Mouse (Mus musculus) central nervous system, embryonic 14 days (tissue): ENCODE results near the gene Bet1l. TPM values are rescaled to one million over a fixed set of nuclear protein-coding genes. Genes with fewer than 3 reads are reported as not detected.

Experiments
- polyA plus RNA-seq: library from polyadenylated mRNA; depleted of rRNA; stranded (reverse); fragments of >200 nt; gene quantifications from 2 replicates; pipeline ENCODE4 v1.2.3, GENCODE M21; 2012; rRNA removed

Gene Bet1l
- 29.4 and 35.4 TPM in 2 replicates for polyA plus RNA-seq

DNA sequence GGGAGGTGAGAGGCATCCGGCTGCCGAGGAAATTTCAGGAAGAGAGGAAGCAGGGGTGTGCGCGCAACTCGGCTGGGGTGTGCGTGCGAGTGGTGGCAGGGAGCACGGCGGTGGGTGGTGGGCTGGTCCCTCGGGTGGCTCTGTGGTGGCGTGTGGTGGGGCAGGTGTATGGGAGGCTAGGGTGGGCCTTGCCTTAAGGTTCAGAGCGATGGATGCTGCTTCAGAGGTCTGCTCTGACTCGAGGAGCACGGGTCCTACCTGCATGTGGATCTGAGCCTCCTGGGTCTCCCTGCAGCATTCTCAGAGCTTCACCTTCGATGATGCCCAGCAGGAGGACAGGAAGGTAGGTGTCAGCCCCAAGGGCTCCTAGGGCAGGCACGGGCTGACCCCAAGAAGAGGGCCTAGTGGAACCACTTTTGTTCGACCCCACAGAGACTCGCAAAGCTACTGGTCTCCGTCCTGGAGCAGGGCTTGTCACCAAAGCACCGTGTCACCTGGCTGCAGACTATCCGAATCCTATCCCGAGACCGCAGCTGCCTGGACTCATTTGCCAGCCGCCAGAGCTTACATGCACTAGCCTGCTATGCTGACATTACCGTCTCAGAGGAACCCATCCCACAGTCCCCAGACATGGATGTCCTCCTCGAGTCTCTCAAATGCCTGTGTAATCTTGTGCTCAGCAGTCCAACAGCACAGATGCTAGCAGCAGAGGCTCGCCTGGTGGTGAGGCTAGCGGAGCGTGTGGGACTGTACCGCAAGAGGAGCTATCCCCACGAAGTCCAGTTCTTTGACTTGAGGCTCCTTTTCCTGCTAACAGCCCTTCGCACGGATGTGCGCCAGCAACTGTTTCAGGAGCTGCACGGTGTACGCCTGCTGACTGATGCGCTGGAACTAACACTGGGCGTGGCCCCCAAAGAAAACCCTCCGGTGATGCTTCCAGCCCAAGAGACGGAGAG is at the start of gene Bet1l:
Gene Bet1l (minus strand): TSS at position 28 of the 956 bp plus-strand sequence.

DNA sequence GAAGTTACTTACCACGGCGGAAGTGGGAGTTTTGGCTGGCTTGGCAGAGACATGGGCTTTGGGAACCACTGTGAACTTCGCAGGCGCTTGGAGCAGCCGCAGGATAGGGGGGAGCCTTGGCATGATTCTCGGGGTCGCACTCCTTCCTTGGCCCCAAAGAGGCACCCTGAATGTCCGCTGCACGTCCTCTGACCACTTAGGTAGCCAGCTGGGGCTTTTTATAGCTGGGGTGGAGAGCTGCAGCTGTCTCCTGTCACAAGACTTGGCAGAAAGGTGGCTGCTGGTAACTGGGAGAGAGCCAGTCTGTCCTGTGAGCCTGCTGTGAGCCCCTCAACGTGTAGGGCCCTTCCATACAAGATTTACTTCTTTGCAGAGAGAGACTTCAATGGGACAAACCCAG is 42.8 kb upstream of the Bet1l start, which contains the start of gene Cox8b:
Gene Cox8b (minus strand): TSS at position 227 of the 400 bp plus-strand sequence.

DNA sequence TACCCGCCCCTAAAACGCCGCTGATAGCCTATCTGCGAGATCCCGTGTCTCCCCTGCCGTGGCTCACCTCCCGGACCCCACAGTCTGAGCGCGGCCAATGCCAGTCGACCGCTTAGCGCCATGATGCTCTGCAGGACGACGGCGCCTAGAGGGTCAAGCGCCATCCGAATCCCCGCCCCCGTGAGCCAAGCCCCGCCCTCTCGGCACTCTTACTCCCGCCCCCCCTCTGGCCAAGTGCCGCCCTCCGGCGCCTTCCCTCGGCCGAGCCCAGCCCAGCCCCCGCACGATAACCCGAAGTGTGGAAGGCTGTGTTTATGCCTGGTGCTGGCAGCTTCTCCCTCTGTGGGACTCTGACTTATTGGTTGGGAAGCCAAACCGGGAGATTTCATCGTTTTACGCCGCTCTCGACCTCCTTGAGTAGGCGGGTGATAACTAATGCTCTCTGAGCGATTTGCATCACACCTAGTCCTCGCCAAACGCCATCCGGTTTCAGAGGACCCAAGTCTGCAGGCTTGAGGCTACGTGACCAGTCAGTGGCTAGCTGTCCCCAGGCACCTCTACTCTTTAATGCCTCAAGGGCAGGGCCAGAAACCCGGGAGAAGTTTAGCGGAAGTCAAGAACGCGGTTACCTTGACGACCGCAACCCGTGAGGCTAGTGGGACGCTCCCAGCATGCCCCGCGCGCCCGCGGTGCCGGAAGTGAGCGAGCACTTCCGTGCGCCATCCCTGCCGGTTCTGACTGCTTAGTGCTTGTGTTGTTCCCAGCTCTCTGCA is 24.5 kb upstream of the Bet1l start, which contains the start of the genes Psmd13 and Sirt3:
Gene Psmd13 (plus strand): TSS at position 273 of the 773 bp plus-strand sequence.
Gene Sirt3 (minus strand): TSS at position 614 of the 773 bp plus-strand sequence.

DNA sequence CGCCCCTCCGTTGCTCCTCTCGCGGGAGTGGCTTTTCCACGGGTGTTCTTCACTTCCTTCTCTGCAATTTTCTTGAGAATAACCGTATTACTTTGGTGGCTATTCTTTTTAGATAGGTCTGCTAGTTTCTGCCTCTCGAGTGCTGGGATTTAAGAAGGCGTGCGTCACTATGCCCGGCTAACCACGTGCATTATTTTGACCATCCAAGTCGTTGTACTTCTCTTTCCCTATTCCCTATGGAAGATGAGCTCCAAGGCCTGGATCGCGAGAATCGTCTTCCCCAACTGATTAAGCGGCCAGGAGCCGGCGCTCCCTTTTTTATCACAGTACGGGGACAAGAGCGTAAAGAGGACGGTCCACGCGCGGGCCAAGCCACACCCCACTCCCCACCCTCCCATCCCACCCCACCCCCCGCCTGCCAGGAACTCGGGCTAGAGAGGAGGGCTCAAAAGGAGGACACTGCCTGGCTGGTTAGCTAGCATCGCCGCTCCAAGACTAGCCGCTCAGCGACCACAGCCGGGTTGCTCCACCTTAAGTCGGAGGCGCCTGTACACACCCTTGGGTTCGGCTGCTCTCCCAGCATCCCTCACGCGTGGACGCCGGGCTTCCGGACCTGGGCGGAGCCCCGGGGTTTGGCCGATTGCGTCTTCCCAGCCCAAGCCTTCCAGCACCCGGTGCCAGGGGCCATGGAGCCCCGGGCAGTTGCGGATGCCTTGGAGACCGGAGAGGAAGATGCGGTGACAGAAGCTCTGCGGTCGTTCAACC is 410 bp downstream of the Bet1l start, which contains the start of gene Ric8a:
Gene Ric8a (plus strand): TSS at position 173 of the 765 bp plus-strand sequence.

DNA sequence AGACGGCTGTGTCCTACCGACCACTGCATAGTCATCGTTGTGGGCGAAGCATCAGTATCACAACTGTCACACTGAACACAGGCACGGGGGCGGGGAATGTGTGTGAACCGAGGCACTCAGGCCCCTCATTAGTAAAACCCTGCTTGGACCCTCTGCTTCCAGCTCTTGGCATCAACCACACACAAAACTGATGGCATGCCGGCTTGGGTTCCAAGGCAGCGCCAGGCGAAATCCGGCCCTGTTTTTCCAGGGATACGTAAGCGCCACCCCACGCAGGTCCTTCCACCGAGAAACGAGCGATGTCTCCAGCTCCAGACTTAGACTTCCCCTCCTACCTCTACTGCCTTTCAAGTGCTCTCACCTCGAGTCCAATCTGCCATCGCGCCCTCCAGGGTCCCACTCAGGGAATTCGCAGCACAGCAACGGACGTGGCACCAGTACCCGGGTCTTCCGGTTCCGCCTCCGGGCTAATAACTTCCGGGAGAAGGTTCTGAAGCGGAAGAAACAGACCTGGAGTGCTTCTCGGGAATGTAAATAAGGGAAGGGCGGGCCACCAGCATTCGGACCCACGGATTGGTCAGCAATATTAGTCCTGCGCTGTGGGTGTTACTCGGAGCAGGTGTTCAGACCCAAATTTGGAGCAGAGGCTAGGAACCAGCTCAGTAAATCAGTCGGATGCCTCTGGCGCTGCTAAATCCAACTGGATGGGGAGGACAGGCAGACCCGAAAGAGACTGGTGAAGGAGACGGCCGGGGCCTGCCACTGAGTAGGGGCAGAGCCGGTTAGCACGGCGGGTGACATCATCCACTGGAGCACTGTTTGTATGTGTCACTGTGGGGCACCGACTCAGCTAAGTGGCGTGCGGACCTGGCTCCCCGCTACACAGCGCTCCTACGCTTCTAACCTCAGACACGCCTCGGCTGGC is 1.3 kb downstream of the Bet1l start, which contains the start of gene Gm45785:
Gene Gm45785 (minus strand): TSS at position 472 of the 925 bp plus-strand sequence.

DNA sequence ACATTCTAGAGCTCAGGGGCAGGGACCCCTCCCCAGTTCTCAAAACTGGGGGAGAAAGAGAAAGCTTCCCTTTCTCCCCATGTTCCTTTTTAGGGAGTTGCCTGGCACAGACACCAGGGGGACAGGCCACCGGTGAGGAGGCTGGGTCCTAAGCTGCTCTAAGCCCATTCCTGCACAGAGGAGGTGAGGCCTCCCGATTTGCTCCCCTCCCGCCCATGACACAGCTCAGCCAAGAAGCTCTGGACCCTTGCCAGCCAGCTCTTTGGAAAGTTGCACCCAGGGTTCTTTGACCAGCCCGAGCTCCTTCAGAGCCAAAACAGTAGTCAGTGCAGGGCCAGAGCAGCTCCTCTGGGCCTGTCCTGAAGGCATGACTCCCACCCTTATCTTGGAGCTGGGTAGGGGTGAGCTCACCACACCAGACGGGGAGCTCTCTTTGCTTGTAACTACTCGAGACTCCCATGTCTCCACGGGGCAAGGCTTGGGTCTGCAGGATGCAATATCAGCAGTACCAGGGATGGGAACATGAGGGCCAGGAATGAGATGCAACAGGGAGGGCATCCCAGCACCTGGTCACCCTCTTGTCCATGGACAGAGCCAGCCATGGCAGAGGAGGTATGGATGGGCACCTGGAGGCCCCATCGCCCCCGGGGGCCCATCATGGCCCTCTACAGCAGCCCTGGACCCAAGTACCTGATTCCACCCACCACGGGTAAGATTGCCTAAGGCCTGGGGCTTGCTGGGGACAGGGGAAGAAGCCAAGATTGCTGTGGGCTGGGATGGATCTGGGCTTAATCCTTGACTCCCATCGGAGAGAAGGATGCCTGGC is 9.4 kb downstream of the Bet1l start, which contains the start of gene Odf3:
Gene Odf3 (plus strand): TSS at position 51 of the 826 bp plus-strand sequence.

DNA sequence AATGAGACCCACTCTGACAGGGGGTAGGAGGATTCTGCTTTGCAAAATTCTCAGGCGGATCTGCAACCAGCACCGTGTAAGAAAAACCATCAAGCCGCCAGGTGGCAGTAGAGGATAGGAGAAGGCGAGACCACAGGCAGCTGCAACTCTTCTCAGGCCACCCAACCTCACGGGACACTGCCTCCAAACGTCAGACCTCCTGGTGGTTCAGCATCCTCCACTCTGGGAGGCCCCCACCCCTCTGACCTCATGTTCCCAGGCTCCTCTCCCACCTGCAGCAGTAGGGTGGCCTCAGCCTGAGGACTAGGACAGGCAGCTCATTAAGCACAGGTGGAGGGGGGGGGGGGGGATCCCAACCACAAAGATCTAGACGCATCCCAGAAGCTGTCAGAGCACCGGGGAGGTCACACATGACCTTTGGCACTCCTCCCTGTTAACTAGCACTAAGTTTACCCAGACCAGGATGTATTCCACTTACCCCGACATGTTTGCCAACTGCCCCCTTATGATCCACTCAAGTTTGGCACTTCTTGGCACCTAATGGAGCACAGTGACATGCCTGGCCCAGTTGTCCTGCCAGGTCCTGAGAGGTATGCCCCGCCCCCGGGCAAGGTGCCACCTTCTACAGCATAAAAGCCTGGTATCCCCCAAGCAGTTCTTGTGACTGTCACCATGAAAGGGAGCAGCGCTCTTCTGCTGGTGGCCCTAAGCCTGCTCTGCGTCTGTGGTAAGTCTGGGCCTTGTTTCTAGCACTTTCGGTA is 12.3 kb downstream of the Bet1l start, which contains the start of gene Scgb1c1:
Gene Scgb1c1 (plus strand): TSS at position 643 of the 761 bp plus-strand sequence.

DNA sequence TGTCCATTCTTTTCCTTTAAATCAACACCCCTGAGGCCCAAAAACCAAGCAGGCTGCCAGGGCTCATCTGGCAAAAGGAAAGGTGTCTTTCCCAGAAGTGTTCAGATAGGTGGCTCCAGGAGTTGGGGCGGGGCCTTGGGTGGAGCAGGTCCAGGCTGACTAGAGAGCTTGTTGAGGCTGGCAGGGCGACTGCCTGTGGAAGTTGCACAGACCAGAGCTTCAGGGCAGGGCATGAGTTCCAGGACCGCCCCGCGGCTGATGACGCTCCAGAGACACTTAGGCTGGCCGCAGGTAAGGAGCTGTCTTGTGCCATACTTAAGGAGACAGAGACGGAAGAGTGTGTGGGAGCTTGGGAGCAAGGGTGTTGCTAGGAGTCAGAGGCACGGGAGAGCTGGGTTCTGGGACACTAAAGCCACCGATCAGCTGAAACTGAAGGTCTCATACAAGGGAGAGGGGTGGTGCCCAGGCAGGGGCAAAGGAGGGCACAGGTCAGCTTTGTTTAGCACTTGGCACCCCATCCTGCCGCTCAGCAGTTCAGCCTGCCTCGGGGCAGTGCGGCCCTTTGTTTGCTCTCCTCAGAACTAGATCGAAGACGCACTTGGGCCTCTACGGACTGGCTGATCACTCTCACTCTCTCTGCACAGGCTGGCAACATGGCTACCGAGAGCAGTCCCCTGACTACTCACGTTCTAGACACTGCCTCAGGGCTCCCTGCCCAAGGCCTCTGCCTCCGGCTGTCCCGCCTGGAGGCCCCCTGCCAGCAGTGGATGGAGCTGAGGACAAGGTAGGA is 22.2 kb downstream of the Bet1l start, which contains the start of gene Urah:
Gene Urah (plus strand): TSS at position 51 of the 790 bp plus-strand sequence.

DNA sequence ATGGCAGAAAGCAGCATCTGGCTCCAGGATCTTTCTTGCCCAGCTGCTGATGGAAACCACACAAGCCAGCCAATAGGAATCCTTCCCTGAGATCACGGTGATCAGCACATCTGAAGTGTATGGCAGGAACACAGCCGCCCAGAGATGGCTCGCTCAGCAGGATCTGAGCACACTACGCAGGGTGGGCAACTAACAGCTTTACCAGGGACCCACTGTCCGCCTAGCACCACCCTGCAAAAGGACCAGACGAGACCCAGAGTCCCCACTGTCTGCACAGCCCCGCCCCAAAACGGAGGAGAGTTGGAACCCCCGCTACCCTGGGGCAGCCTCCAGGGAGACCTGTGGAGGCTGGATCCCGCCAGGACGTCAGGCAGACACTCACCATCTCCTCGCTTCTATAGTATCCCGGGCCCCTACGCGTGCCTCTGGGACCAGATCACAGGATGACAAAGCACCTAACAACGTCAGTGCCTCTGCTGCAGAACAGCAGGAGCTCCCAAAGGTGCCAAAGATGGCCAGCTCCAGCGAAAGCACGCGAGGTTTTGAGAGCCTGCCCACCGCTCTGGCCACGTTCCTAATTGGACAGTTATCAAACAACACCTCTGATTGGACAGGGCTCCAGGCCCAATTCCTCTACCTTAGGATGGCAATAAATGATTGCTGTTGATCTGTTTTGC is 35.6 kb downstream of the Bet1l start, which contains the start of gene Zfp941:
Gene Zfp941 (minus strand): TSS at position 526 of the 677 bp plus-strand sequence.

Other genes with a start within 250 kb of the Bet1l start
- gene Olfr61, start 228.6 kb downstream of the Bet1l start, polyA plus RNA-seq, result not detected in 2 replicates
- gene Olfr53, start 211.1 kb downstream of the Bet1l start, polyA plus RNA-seq, result not detected in 2 replicates
- 0.01 and 0.04 TPM in 2 replicates for gene Olfr539, start 197.6 kb downstream of the Bet1l start, polyA plus RNA-seq
- not detected in 2 replicates for gene Olfr45, start 175.6 kb downstream of the Bet1l start, polyA plus RNA-seq
- not detected in 2 replicates for gene Olfr541, start 160.3 kb downstream of the Bet1l start, polyA plus RNA-seq
- not detected in 2 replicates for gene Cyp2e1, start 93.8 kb downstream of the Bet1l start, polyA plus RNA-seq
- 0.21 and 0.36 TPM in 2 replicates for gene Syce1, start 69.7 kb downstream of the Bet1l start, polyA plus RNA-seq
- 9.1 and 11.1 TPM in 2 replicates for gene Zfp941, start 35.4 kb downstream of the Bet1l start, polyA plus RNA-seq
- gene Urah, start 22.6 kb downstream of the Bet1l start, polyA plus RNA-seq, result 0.07 and 0.84 TPM in 2 replicates
- gene Scgb1c1, start 12.0 kb downstream of the Bet1l start, polyA plus RNA-seq, result not detected in 2 replicates
- gene Odf3, start 9.8 kb downstream of the Bet1l start, polyA plus RNA-seq, result 0.05 TPM in 2 replicates
- gene Gm45785, start 1.2 kb downstream of the Bet1l start, polyA plus RNA-seq, result 0.13 and 0.15 TPM in 2 replicates
- 88.7 and 90.0 TPM in 2 replicates for gene Ric8a, start 620 bp downstream of the Bet1l start, polyA plus RNA-seq
- gene Psmd13, start 24.4 kb upstream of the Bet1l start, polyA plus RNA-seq, result 150 and 161 TPM in 2 replicates
- 38.9 and 39.2 TPM in 2 replicates for gene Sirt3, start 24.7 kb upstream of the Bet1l start, polyA plus RNA-seq
- 2.2 TPM in 1 of 2 replicates, not detected in the other for gene Cox8b, start 42.9 kb upstream of the Bet1l start, polyA plus RNA-seq
- gene Nlrp6, start 63.3 kb upstream of the Bet1l start, polyA plus RNA-seq, result 0.13 and 0.16 TPM in 2 replicates
- 15.1 and 20.9 TPM in 2 replicates for gene Pgghg, start 83.8 kb upstream of the Bet1l start, polyA plus RNA-seq
- 4.6 and 9.5 TPM in 2 replicates for gene Ifitm5, start 92.7 kb upstream of the Bet1l start, polyA plus RNA-seq
- gene Gm45717, start 98.4 kb upstream of the Bet1l start, polyA plus RNA-seq, result not detected in 2 replicates
- 179 and 335 TPM in 2 replicates for gene Ifitm2, start 98.4 kb upstream of the Bet1l start, polyA plus RNA-seq
- 32.8 and 55.0 TPM in 2 replicates for gene Ifitm1, start 109.6 kb upstream of the Bet1l start, polyA plus RNA-seq
- gene Ifitm3, start 153.2 kb upstream of the Bet1l start, polyA plus RNA-seq, result 31.0 and 57.6 TPM in 2 replicates
- 0.86 and 1.2 TPM in 2 replicates for gene Ifitm6, start 160.3 kb upstream of the Bet1l start, polyA plus RNA-seq
- gene Gm17387, start 171.6 kb upstream of the Bet1l start, polyA plus RNA-seq, result not detected in 2 replicates
- gene B4galnt4, start 203.5 kb upstream of the Bet1l start, polyA plus RNA-seq, result 154 and 158 TPM in 2 replicates
- gene Pkp3, start 220.6 kb upstream of the Bet1l start, polyA plus RNA-seq, result 0.28 and 4.0 TPM in 2 replicates
- 1.4 and 2.1 TPM in 2 replicates for gene Sigirr, start 243.0 kb upstream of the Bet1l start, polyA plus RNA-seq